Mouse (Mus musculus): ENCODE measurements around the gene Gm21773. TPM values are rescaled to one million over a fixed set of nuclear protein-coding genes. Genes with fewer than 3 reads are reported as not detected.
"Not testable (repeated sequence)": the region's sequence is repeated elsewhere in the genome, so short reads cannot be mapped to it uniquely, and the experiment has no call there.

Gene Gm21773
- polyA plus RNA-seq (2015; fragmentation: Nextera tagmentation; extraction: Ambion mirVana), result not detected in 2 replicates

DNA sequence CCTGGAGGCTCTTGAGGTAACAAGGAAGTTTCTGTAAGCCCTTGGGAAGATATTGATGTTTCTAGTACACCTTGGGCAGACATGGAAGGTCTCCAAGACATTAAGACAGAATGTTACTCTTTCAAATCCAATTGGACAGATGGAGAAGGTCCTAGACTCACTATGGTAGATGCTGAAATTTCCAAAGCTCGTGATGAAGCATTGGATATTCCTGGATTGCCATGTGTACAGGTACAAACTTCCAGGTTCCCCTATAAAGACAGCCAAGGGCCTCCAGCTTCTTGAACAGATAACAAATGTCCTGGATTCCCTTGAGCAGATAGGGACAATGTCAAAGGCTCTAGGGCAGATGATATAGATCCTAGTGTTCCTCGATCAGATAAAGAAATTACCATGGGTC is at the start of gene Gm21773:
Gm21773 (minus strand) TSS at position 101 of the 400 bp plus-strand sequence.
- not testable (repeated sequence) for ATAC-seq (ENCODE audit: extremely low read depth, insufficient number of reproducible peaks, low FRiP score, low TSS enrichment); H3K9me3 ChIP-seq; H3K4me1 ChIP-seq; H3K27me3 ChIP-seq (replicated peaks); H3K4me3 ChIP-seq; H3K9ac ChIP-seq; H3K4me2 ChIP-seq; H3K36me3 ChIP-seq; H3K27ac ChIP-seq (replicated peaks)
- WGBS, result no CpG with 5 or more reads among the region's 2 CpGs

Data from heart, embryonic 13.5 days (tissue).